Mouse (Mus musculus): ENCODE measurements around the gene Supv3l1.

Gene Supv3l1

DNA sequence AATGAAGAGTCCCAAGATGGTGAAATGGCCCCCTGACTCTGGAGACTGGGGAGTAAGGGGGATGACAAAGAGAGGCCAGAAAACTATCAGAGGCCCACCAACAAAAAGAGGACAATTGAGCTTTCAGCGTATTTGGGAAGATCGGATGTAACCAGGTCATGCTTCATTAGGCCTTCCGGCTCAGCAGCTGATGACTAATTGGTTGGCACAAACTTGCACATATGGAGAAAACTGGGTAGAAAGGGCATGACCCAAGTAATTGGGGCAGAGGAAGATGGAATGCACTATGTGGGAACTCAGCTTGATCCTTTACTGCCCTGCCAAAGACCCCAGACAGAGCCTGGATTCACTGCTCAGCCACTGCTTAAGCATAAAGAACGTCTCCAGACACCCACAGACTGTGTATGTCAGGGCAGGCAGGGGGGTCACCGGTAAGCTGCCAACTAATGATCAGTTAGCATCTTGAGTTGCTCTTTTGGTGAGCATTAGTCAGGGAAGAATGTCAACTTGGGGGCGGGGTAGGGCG, 30.6 kb downstream of the Supv3l1 start:
- in situ Hi-C loops (cut with MboI, MseI), result loop anchor here in 1 of 2 experiments (5.0 kb wide), 1 partner anchor 227 kb away; no protein-coding TSS in a partner anchor

GRCm38 (mm10) chr10:62413606-62413982, 35.9 kb downstream of the Supv3l1 start:
- in situ Hi-C loops (cut with MboI, MseI), result no loop called here

- in situ Hi-C loops (cut with MboI, MseI), result no loop called here
Measured at GRCm38 (mm10) chr10:62412906-62413605, 36.5 kb downstream of the Supv3l1 start.

DNA sequence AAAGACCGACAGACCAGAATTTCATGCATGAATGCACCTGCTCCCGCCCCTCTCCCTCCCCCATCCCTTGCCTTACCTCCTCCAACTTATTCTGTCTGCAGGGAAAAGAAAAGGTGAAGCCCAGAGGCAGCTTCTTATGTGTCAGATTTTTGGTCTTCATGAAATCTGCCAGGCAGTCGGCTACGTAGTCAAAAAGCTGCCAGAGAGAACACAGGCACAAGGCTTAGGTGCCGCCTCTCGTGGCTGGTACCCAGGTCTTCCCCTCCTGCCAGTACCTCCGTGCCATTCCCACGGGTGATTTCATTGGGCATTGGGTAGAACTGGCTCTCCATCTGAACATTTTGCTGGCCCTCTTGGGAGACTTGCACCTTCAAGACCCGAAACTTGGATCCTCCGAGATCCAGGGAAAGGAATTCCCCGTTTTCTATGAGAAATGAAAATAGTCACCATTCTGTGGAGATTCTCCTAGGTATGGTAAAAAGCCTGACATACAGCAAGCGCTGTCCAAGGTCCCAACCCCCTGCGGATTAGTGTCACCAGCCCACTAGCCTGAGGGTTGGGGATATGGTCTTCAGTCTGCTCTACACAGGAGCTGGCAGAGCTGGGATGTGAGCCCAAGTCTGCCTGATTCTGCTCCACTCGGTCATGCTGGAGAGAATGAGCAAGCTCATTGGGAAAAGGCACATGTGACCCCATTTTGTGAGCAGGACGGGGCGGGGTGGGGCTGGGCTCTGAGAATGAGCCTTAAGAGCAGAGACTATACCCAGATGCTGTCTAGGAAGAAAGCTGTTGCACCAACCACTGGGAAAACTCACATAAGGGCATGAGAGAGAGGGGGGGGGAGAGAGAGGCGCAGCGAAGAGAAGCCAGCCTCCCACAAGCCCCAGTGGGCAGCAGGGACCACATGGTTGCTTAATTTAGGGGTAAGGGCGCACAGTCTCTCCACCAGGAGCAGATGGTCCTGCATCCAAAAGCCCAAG, 37.8 kb downstream of the Supv3l1 start:
- in situ Hi-C loops (cut with MboI, MseI), result no loop called here

- in situ Hi-C loops (cut with MboI, MseI), result no loop called here
Measured at GRCm38 (mm10) chr10:62410943-62411342, 38.6 kb downstream of the Supv3l1 start.

- in situ Hi-C loops (cut with MboI, MseI), result loop anchor here in 1 of 2 experiments (5.0 kb wide), 1 partner anchor 203 kb away; no protein-coding TSS in a partner anchor
Measured at GRCm38 (mm10) chr10:62404901-62405300, 44.6 kb downstream of the Supv3l1 start.

DNA sequence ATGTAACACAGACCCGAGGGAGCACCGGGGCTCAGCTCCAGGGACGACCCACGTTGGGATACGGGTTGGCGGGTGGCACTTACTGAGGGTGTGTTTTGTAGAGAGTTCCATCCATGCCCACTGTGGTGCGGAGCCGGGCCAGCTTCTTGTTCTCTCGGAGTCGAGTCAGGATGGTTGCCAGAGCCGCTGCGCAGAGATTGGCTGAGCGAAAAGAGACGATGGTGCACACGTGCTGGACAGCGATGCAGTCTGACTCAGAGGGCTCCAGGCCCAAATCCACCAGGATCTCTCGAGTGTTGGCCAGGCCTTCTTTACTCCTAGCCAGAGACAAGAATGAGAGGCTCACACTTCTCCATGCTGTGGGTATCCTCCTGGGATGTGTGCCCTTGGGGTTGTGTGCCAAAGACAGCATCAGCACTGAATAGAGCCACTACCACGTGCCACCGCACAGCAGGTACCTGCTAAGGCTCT, 47.9 kb downstream of the Supv3l1 start:
- in situ Hi-C loops (cut with MboI, MseI), result loop anchor here in 1 of 2 experiments (5.0 kb wide), 1 partner anchor 199 kb away; no protein-coding TSS in a partner anchor

- in situ Hi-C loops (cut with MboI, MseI), result loop anchor here in 1 of 2 experiments (10.0 kb wide), 1 partner anchor 188 kb away; no protein-coding TSS in a partner anchor
Measured at GRCm38 (mm10) chr10:62383011-62383410, 66.5 kb downstream of the Supv3l1 start.

DNA sequence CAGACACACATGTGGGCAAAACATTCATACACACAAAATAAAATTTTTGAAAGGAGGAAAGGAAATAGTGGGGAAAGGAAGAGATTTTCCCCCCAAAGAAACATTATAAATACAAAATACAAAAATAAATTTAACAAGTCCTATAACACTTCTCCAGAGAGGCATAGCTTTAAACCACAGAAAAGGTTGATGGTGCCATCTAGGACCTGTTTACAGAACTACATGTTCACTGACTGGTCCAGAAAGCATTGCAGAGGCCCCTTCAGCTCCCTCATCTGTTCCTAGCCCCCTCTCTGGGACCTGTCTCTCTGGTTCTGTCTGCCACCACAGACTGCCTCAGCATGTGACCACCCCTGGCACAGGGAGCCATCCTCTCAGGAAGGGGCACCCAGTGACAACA, 68.6 kb downstream of the Supv3l1 start:
- in situ Hi-C loops (cut with MboI, MseI), result loop anchor here in 1 of 2 experiments (10.0 kb wide), 1 partner anchor 186 kb away; no protein-coding TSS in a partner anchor

- in situ Hi-C loops (cut with MboI, MseI), result loop anchor here in 1 of 2 experiments (10.0 kb wide), 1 partner anchor 185 kb away; no protein-coding TSS in a partner anchor
Measured at GRCm38 (mm10) chr10:62379808-62380207, 69.7 kb downstream of the Supv3l1 start, which contains the start of gene Hk1. Gene Hk1, minus strand, starts transcription at chr10:62379908.

All from T-helper 17 cell (primary cell).